Mouse (Mus musculus): ENCODE data around the gene Ripk4. TPM values are rescaled to one million over a fixed set of nuclear protein-coding genes. Genes with fewer than 3 reads are reported as not detected.

Gene Ripk4
- 24.0 and 26.6 TPM in 2 replicates for polyA plus RNA-seq (2011; ENCODE audit: insufficient read depth, insufficient read length, low read depth, missing spikeins)

- H3K36me3 ChIP-seq (ENCODE audit: control insufficient read depth, insufficient read depth, low read length, poor library complexity, severe bottlenecking) = no peaks in the 10 kb centered on the region
- no peaks in the 10 kb centered on the region for H3K9me3 ChIP-seq (replicated peaks; ENCODE audit: control insufficient read depth, insufficient read depth, low read length, poor library complexity, severe bottlenecking)
- H3K27me3 ChIP-seq (ENCODE audit: control insufficient read depth, insufficient read depth, low read length, poor library complexity, severe bottlenecking) = peaks cover 8% of the 10 kb centered on the region; the same call in 1 of the 2 replicates
- TF ChIP-seq POLR2A (IDR thresholded peaks at IDR 0.05; ENCODE audit: insufficient read depth, low read length) (peak; percentile 44), EP300 (IDR thresholded peaks at IDR 0.05; ENCODE audit: insufficient read depth, low read depth, low read length) (0 out of 2 replicates have a peak, but pooled peaks have one; percentile 45), CTCF (IDR thresholded peaks at IDR 0.05; ENCODE audit: low read depth, low read length) (no peak)
- peaks cover 6% of the 10 kb centered on the region for H3K4me1 ChIP-seq (ENCODE audit: control insufficient read depth, insufficient read depth, low read length)
- peak within 1 kb of the TSS; percentile 52 for H3K9ac ChIP-seq (ENCODE audit: low read depth, poor library complexity, severe bottlenecking)
- H3K4me3 ChIP-seq (ENCODE audit: low read depth, low read length) = peak within 1 kb of the TSS; percentile 86
- no peak within 1 kb of the TSS for H3K27ac ChIP-seq (ENCODE audit: insufficient read depth, low read length)
Measured at GRCm38 (mm10) chr16:97763061-97763989, at the start of gene Ripk4. Gene Ripk4, minus strand, starts transcription at chr16:97763787.

- no peak overlapping the region for H3K9ac ChIP-seq (ENCODE audit: low read depth, poor library complexity, severe bottlenecking)
- H3K9me3 ChIP-seq (replicated peaks; ENCODE audit: control insufficient read depth, insufficient read depth, low read length, poor library complexity, severe bottlenecking) = no peaks in the 10 kb centered on the region
- H3K27me3 ChIP-seq (ENCODE audit: control insufficient read depth, insufficient read depth, low read length, poor library complexity, severe bottlenecking) = no peaks in the 10 kb centered on the region
- H3K4me1 ChIP-seq (ENCODE audit: control insufficient read depth, insufficient read depth, low read length) = no peaks in the 10 kb centered on the region
- H3K27ac ChIP-seq (ENCODE audit: insufficient read depth, low read length) = no peak overlapping the region
- no peak overlapping the region for H3K4me3 ChIP-seq (ENCODE audit: low read depth, low read length)
- TF ChIP-seq POLR2A (IDR thresholded peaks at IDR 0.05; ENCODE audit: insufficient read depth, low read length) (no peak), EP300 (IDR thresholded peaks at IDR 0.05; ENCODE audit: insufficient read depth, low read depth, low read length) (no peak), CTCF (IDR thresholded peaks at IDR 0.05; ENCODE audit: low read depth, low read length) (no peak)
- H3K36me3 ChIP-seq (ENCODE audit: control insufficient read depth, insufficient read depth, low read length, poor library complexity, severe bottlenecking) = peaks cover 16% of the 10 kb centered on the region
Measured at GRCm38 (mm10) chr16:97808881-97809280, 45.3 kb upstream of the Ripk4 start.

- Histone ChIP-seq H3K27ac (ENCODE audit: insufficient read depth, low read length) (no peak overlapping the region), H3K9ac (ENCODE audit: low read depth, poor library complexity, severe bottlenecking) (no peak overlapping the region), H3K27me3 (ENCODE audit: control insufficient read depth, insufficient read depth, low read length, poor library complexity, severe bottlenecking) (no peaks in the 10 kb centered on the region), H3K4me3 (ENCODE audit: low read depth, low read length) (no peak overlapping the region), H3K9me3 (replicated peaks; ENCODE audit: control insufficient read depth, insufficient read depth, low read length, poor library complexity, severe bottlenecking) (no peaks in the 10 kb centered on the region), H3K4me1 (ENCODE audit: control insufficient read depth, insufficient read depth, low read length) (no peaks in the 10 kb centered on the region), H3K36me3 (ENCODE audit: control insufficient read depth, insufficient read depth, low read length, poor library complexity, severe bottlenecking) (peaks cover 14% of the 10 kb centered on the region)
- TF ChIP-seq EP300 (IDR thresholded peaks at IDR 0.05; ENCODE audit: insufficient read depth, low read depth, low read length) (no peak), POLR2A (IDR thresholded peaks at IDR 0.05; ENCODE audit: insufficient read depth, low read length) (no peak), CTCF (IDR thresholded peaks at IDR 0.05; ENCODE audit: low read depth, low read length) (no peak)
Measured at GRCm38 (mm10) chr16:97805646-97806045, 42.1 kb upstream of the Ripk4 start.

- no peak overlapping the region for H3K9ac ChIP-seq (ENCODE audit: low read depth, poor library complexity, severe bottlenecking)
- H3K9me3 ChIP-seq (replicated peaks; ENCODE audit: control insufficient read depth, insufficient read depth, low read length, poor library complexity, severe bottlenecking) = no peaks in the 10 kb centered on the region
- no peaks in the 10 kb centered on the region for H3K27me3 ChIP-seq (ENCODE audit: control insufficient read depth, insufficient read depth, low read length, poor library complexity, severe bottlenecking)
- H3K4me3 ChIP-seq (ENCODE audit: low read depth, low read length) = no peak overlapping the region
- peaks cover 13% of the 10 kb centered on the region for H3K36me3 ChIP-seq (ENCODE audit: control insufficient read depth, insufficient read depth, low read length, poor library complexity, severe bottlenecking)
- TF ChIP-seq POLR2A (IDR thresholded peaks at IDR 0.05; ENCODE audit: insufficient read depth, low read length) = no peak
- peak; percentile 81 for TF ChIP-seq CTCF (IDR thresholded peaks at IDR 0.05; ENCODE audit: low read depth, low read length)
- TF ChIP-seq EP300 (IDR thresholded peaks at IDR 0.05; ENCODE audit: insufficient read depth, low read depth, low read length) = no peak
- H3K4me1 ChIP-seq (ENCODE audit: control insufficient read depth, insufficient read depth, low read length) = no peaks in the 10 kb centered on the region
- H3K27ac ChIP-seq (ENCODE audit: insufficient read depth, low read length) = no peak overlapping the region
Measured at GRCm38 (mm10) chr16:97804680-97805547, 41.3 kb upstream of the Ripk4 start.

GRCm38 (mm10) chr16:97797950-97798869, 34.6 kb upstream of the Ripk4 start:
- Histone ChIP-seq H3K27me3 (ENCODE audit: control insufficient read depth, insufficient read depth, low read length, poor library complexity, severe bottlenecking) (no peaks in the 10 kb centered on the region), H3K4me1 (ENCODE audit: control insufficient read depth, insufficient read depth, low read length) (no peaks in the 10 kb centered on the region), H3K27ac (ENCODE audit: insufficient read depth, low read length) (no peak overlapping the region), H3K4me3 (ENCODE audit: low read depth, low read length) (no peak overlapping the region), H3K9me3 (replicated peaks; ENCODE audit: control insufficient read depth, insufficient read depth, low read length, poor library complexity, severe bottlenecking) (no peaks in the 10 kb centered on the region), H3K36me3 (ENCODE audit: control insufficient read depth, insufficient read depth, low read length, poor library complexity, severe bottlenecking) (peaks cover 14% of the 10 kb centered on the region), H3K9ac (ENCODE audit: low read depth, poor library complexity, severe bottlenecking) (no peak overlapping the region)
- TF ChIP-seq POLR2A (IDR thresholded peaks at IDR 0.05; ENCODE audit: insufficient read depth, low read length) = no peak
- TF ChIP-seq CTCF (IDR thresholded peaks at IDR 0.05; ENCODE audit: low read depth, low read length) = no peak
- no peak for TF ChIP-seq EP300 (IDR thresholded peaks at IDR 0.05; ENCODE audit: insufficient read depth, low read depth, low read length)

Measured in ES-Bruce4 (cell line).